Mouse (Mus musculus) mouse trophoblast stem cell (cell line): ENCODE data around the gene Dock4.

Experiments used
- in situ Hi-C, 2 experiments: fragments of 300-500 bp; cut with MseI, MboI; formaldehyde crosslinking; loops; 2 replicates in 1 of 2; 3 replicates in 1 of 2; pipeline ENCODE4 v1.15.1; 2025

Gene Dock4

GRCm38 (mm10) chr12:40462693-40463235 lies 17.0 kb downstream of the Dock4 start:
- in situ Hi-C loops = no loop called here

- in situ Hi-C loops = no loop called here
These were observed 18.1 kb downstream of the Dock4 start for GRCm38 (mm10) chr12:40463828-40464227.

- in situ Hi-C loops = no loop called here
These were observed 18.5 kb downstream of the Dock4 start for GRCm38 (mm10) chr12:40464282-40464681.

GRCm38 (mm10) chr12:40468235-40468634 lies 22.5 kb downstream of the Dock4 start:
- in situ Hi-C loops = no loop called here

- in situ Hi-C loops = no loop called here
These were observed 23.3 kb downstream of the Dock4 start for GRCm38 (mm10) chr12:40469009-40469408.

GRCm38 (mm10) chr12:40471649-40472399 lies 26.1 kb downstream of the Dock4 start:
- in situ Hi-C loops = no loop called here

- in situ Hi-C loops = no loop called here
These were observed 28.0 kb downstream of the Dock4 start for GRCm38 (mm10) chr12:40473709-40474108.

- in situ Hi-C loops = no loop called here
These were observed 32.1 kb downstream of the Dock4 start for GRCm38 (mm10) chr12:40477621-40478452.

GRCm38 (mm10) chr12:40484224-40484623 lies 38.5 kb downstream of the Dock4 start:
- in situ Hi-C loops = no loop called here

- in situ Hi-C loops = no loop called here
These were observed 39.5 kb downstream of the Dock4 start for GRCm38 (mm10) chr12:40485210-40485609.

- in situ Hi-C loops = no loop called here
These were observed 40.5 kb downstream of the Dock4 start for GRCm38 (mm10) chr12:40486047-40486837.

GRCm38 (mm10) chr12:40496387-40496786 lies 50.6 kb downstream of the Dock4 start:
- in situ Hi-C loops = no loop called here

GRCm38 (mm10) chr12:40497806-40498205 lies 52.1 kb downstream of the Dock4 start:
- in situ Hi-C loops = no loop called here

GRCm38 (mm10) chr12:40498250-40498671 lies 52.5 kb downstream of the Dock4 start:
- in situ Hi-C loops = no loop called here

- in situ Hi-C loops = no loop called here
These were observed 53.3 kb downstream of the Dock4 start for GRCm38 (mm10) chr12:40498928-40499626.

GRCm38 (mm10) chr12:40499627-40500329 lies 54.0 kb downstream of the Dock4 start:
- in situ Hi-C loops = no loop called here

GRCm38 (mm10) chr12:40501141-40501540 lies 55.4 kb downstream of the Dock4 start:
- in situ Hi-C loops = no loop called here

GRCm38 (mm10) chr12:40503520-40503919 lies 57.8 kb downstream of the Dock4 start:
- in situ Hi-C loops = no loop called here

- in situ Hi-C loops = no loop called here
These were observed 58.9 kb downstream of the Dock4 start for GRCm38 (mm10) chr12:40504687-40505086.

- in situ Hi-C loops = no loop called here
These were observed 62.2 kb downstream of the Dock4 start for GRCm38 (mm10) chr12:40507823-40508390.
